Mouse (Mus musculus): ENCODE data around the gene Slc24a3. TPM values are rescaled to one million over a fixed set of nuclear protein-coding genes. Genes with fewer than 3 reads are reported as not detected.

The Slc24a3 gene
- polyA plus RNA-seq, 1 experiment from 2014 or later, result 3.5 TPM

DNA sequence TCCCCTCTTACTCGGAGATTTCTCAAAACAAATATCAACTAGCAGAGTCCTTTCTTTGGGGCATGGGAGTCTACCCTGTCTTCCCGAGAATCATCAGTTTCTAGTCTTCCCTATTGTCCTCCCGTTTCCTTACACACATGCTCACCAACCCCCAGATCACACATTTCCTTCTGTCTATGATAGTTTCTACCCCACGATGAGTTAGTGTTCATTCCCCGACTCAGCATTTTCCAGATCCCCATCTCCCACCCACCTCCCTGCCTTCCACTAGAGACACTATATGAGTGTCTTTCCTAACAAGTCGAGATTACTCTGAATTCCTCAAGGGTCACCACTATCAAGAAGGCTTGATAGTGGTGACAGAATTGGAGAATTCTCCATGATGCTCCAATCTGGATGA is 1.7 kb upstream of the Slc24a3 start:
- H3K4me3 ChIP-seq, result no peak overlapping the region
- no peak overlapping the region for H3K9ac ChIP-seq
- 86% methylated on average over 6 of the region's 6 CpGs for WGBS
- H3K27me3 ChIP-seq, result no peaks in the 10 kb centered on the region
- H3K9me3 ChIP-seq (replicated peaks), result no peaks in the 10 kb centered on the region
- no peaks in the 10 kb centered on the region for H3K36me3 ChIP-seq
- peaks cover 6% of the 10 kb centered on the region for H3K4me1 ChIP-seq
- H3K4me2 ChIP-seq (replicated peaks), result no peak overlapping the region
- H3K27ac ChIP-seq, result no peak overlapping the region
- ATAC-seq (ENCODE audit: low FRiP score), result no peak

- Histone ChIP-seq H3K4me3 (peak overlapping the region; percentile 86), H3K4me2 (replicated peaks) (peak overlapping the region; percentile 83), H3K9me3 (replicated peaks) (no peaks in the 10 kb centered on the region), H3K27ac (peak overlapping the region; percentile 94), H3K27me3 (no peaks in the 10 kb centered on the region), H3K9ac (peak overlapping the region; percentile 87), H3K36me3 (no peaks in the 10 kb centered on the region), H3K4me1 (peaks cover 6% of the 10 kb centered on the region)
- ATAC-seq (ENCODE audit: low FRiP score), result peak; percentile 82
- under 1% methylated on average over 36 of the region's 38 CpGs for whole genome bisulfite sequencing
Observed at GRCm38 (mm10) chr2:145167051-145167663, 397 bp upstream of the Slc24a3 start.

GRCm38 (mm10) chr2:145168405-145168971 is 934 bp downstream of the Slc24a3 start:
- Histone ChIP-seq H3K9ac (peak overlapping the region; percentile 87), H3K4me2 (replicated peaks) (peak overlapping the region; percentile 83), H3K27me3 (no peaks in the 10 kb centered on the region), H3K9me3 (replicated peaks) (no peaks in the 10 kb centered on the region), H3K36me3 (no peaks in the 10 kb centered on the region), H3K4me3 (peak overlapping the region; percentile 86), H3K27ac (peak overlapping the region; percentile 94), H3K4me1 (peaks cover 6% of the 10 kb centered on the region)
- ATAC-seq (ENCODE audit: low FRiP score), result peak; percentile 27
- 11% methylated on average over 10 of the region's 10 CpGs for WGBS

GRCm38 (mm10) chr2:145172978-145173655 is 5.6 kb downstream of the Slc24a3 start:
- ATAC-seq (ENCODE audit: low FRiP score), result no peak

GRCm38 (mm10) chr2:145175036-145175435 is 7.5 kb downstream of the Slc24a3 start:
- H3K4me3 ChIP-seq, result no peak overlapping the region

More at GRCm38 (mm10) chr2:145172978-145173655, 5.6 kb downstream of the Slc24a3 start:
- WGBS, result 90% methylated on average over 4 of the region's 4 CpGs
- H3K27ac ChIP-seq, result no peak overlapping the region
- no peak overlapping the region for H3K4me2 ChIP-seq (replicated peaks)
- H3K27me3 ChIP-seq, result no peaks in the 10 kb centered on the region
- H3K9me3 ChIP-seq (replicated peaks), result no peaks in the 10 kb centered on the region
- no peak overlapping the region for H3K4me3 ChIP-seq
- H3K36me3 ChIP-seq, result no peaks in the 10 kb centered on the region
- H3K9ac ChIP-seq, result no peak overlapping the region
- peaks cover 6% of the 10 kb centered on the region for H3K4me1 ChIP-seq

DNA sequence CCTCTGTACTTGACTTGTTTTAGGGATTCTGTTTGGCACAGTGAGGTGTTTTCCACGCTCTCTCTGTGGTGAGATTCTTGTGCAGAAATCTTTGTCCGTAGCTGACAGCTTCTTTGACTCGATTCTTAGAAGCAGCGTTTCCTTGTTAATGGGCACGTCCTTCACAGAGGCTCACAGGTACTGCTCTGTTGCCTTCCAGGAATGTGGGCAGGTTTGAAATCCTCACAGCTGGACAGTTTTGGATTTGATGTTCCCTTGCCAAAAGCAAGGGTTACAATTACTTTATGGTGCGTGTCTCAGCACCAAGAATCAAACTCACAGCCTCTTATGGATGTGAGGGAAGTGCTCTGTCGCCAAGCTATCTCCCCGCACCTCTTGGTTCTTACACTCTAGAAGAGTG is 14.9 kb downstream of the Slc24a3 start:
- WGBS, result 76% methylated on average over 8 of the region's 8 CpGs
- H3K4me1 ChIP-seq, result no peaks in the 10 kb centered on the region
- no peak overlapping the region for H3K4me3 ChIP-seq
- ATAC-seq (ENCODE audit: low FRiP score), result no peak
- no peak overlapping the region for H3K4me2 ChIP-seq (replicated peaks)
- H3K9me3 ChIP-seq (replicated peaks), result no peaks in the 10 kb centered on the region
- H3K27me3 ChIP-seq, result no peaks in the 10 kb centered on the region
- no peak overlapping the region for H3K27ac ChIP-seq
- no peak overlapping the region for H3K9ac ChIP-seq
- H3K36me3 ChIP-seq, result no peaks in the 10 kb centered on the region

More at GRCm38 (mm10) chr2:145175036-145175435, 7.5 kb downstream of the Slc24a3 start:
- Histone ChIP-seq H3K36me3 (no peaks in the 10 kb centered on the region), H3K9me3 (replicated peaks) (no peaks in the 10 kb centered on the region), H3K4me2 (replicated peaks) (no peak overlapping the region), H3K27me3 (no peaks in the 10 kb centered on the region), H3K9ac (no peak overlapping the region), H3K27ac (no peak overlapping the region), H3K4me1 (no peaks in the 10 kb centered on the region)
- 91% methylated on average over 7 of the region's 7 CpGs for WGBS
- ATAC-seq (ENCODE audit: low FRiP score), result no peak

GRCm38 (mm10) chr2:145188828-145189227 is 21.3 kb downstream of the Slc24a3 start:
- Histone ChIP-seq H3K4me3 (no peak overlapping the region), H3K4me2 (replicated peaks) (no peak overlapping the region), H3K4me1 (no peaks in the 10 kb centered on the region), H3K27me3 (no peaks in the 10 kb centered on the region), H3K36me3 (no peaks in the 10 kb centered on the region), H3K9ac (no peak overlapping the region), H3K9me3 (replicated peaks) (no peaks in the 10 kb centered on the region), H3K27ac (no peak overlapping the region)
- WGBS, result 80% methylated on average over 2 of the region's 2 CpGs
- ATAC-seq (ENCODE audit: low FRiP score), result no peak

GRCm38 (mm10) chr2:145196043-145196442 is 28.5 kb downstream of the Slc24a3 start:
- Histone ChIP-seq H3K4me2 (replicated peaks) (no peak overlapping the region), H3K4me1 (no peaks in the 10 kb centered on the region), H3K27ac (no peak overlapping the region), H3K9me3 (replicated peaks) (no peaks in the 10 kb centered on the region), H3K27me3 (no peaks in the 10 kb centered on the region), H3K4me3 (no peak overlapping the region), H3K9ac (no peak overlapping the region), H3K36me3 (no peaks in the 10 kb centered on the region)
- WGBS, result 69% methylated on average over 3 of the region's 3 CpGs
- ATAC-seq (ENCODE audit: low FRiP score), result no peak

- no peak overlapping the region for H3K4me3 ChIP-seq
- WGBS, result 87% methylated on average over 7 of the region's 7 CpGs
- no peaks in the 10 kb centered on the region for H3K9me3 ChIP-seq (replicated peaks)
- H3K4me1 ChIP-seq, result no peaks in the 10 kb centered on the region
- no peaks in the 10 kb centered on the region for H3K36me3 ChIP-seq
- H3K4me2 ChIP-seq (replicated peaks), result no peak overlapping the region
- no peaks in the 10 kb centered on the region for H3K27me3 ChIP-seq
- no peak overlapping the region for H3K27ac ChIP-seq
- H3K9ac ChIP-seq, result no peak overlapping the region
- no peak for ATAC-seq (ENCODE audit: low FRiP score)
Observed at GRCm38 (mm10) chr2:145196501-145197042, 29.0 kb downstream of the Slc24a3 start.

GRCm38 (mm10) chr2:145197076-145197475 is 29.5 kb downstream of the Slc24a3 start:
- H3K36me3 ChIP-seq, result no peaks in the 10 kb centered on the region
- no peak overlapping the region for H3K4me3 ChIP-seq
- no peak overlapping the region for H3K9ac ChIP-seq
- no peak overlapping the region for H3K4me2 ChIP-seq (replicated peaks)
- no peaks in the 10 kb centered on the region for H3K27me3 ChIP-seq
- 95% methylated on average over 4 of the region's 4 CpGs for WGBS
- H3K4me1 ChIP-seq, result no peaks in the 10 kb centered on the region
- no peak overlapping the region for H3K27ac ChIP-seq
- no peaks in the 10 kb centered on the region for H3K9me3 ChIP-seq (replicated peaks)
- ATAC-seq (ENCODE audit: low FRiP score), result no peak

DNA sequence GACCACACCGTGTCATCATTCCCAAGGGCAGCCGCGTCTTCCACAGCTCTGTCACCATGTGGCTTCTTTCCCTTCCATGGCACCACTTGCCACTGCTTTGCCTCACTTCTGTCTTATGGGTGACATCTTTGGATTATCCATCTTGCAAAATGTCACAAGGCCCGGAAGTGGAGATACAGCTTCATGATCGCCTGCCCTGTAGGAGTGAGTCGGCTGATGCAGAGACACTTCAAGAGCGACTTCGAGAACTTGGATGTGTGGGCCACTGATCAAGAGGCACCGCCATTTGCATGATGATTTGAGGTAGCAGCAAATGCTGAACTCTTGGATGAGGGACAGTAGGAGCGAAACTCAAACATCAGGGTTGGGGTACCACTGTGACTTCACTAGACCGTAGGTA is 46.0 kb downstream of the Slc24a3 start:
- Histone ChIP-seq H3K4me1 (no peaks in the 10 kb centered on the region), H3K9ac (no peak overlapping the region), H3K27me3 (no peaks in the 10 kb centered on the region), H3K27ac (no peak overlapping the region), H3K4me2 (replicated peaks) (no peak overlapping the region), H3K4me3 (no peak overlapping the region), H3K36me3 (no peaks in the 10 kb centered on the region), H3K9me3 (replicated peaks) (no peaks in the 10 kb centered on the region)
- no peak for ATAC-seq (ENCODE audit: low FRiP score)
- 96% methylated on average over 11 of the region's 11 CpGs for WGBS

DNA sequence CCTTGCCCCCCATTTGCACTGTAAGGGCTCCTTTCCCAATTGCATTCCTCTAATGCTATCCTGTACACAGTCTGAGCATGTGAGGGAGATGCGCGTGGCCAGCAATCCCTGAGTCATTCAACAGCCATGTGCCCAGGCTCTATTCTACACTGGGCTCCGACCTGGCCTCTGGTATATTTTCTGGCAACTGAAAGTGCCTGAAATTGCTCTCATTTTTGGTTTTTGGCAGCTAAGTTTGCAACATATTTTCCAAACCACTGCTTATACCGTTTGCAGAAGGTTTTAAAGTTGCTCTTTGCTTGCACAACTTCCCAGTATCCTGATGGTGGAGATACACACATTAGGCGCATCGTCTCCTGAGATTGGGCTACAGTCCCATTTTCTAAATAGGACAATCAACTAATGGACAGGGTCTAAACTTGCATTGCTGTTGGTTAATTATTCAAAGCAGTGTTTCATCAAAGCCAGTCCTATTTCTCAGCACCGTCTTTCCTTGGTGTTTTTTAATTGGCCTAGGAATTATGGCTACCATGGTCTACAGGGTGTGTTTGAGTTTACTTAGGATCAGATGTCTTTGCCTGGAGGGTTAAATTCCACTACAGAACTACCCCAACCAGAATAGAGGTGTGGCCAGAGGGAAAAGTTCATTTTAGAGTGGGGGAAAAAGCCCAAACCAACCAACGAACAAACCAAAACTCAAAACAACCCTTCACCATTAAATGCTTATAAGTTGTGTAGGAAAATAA is 46.7 kb downstream of the Slc24a3 start:
- no peak overlapping the region for H3K9ac ChIP-seq
- no peak for ATAC-seq (ENCODE audit: low FRiP score)
- H3K27ac ChIP-seq, result no peak overlapping the region
- no peaks in the 10 kb centered on the region for H3K9me3 ChIP-seq (replicated peaks)
- H3K4me2 ChIP-seq (replicated peaks), result no peak overlapping the region
- no peaks in the 10 kb centered on the region for H3K4me1 ChIP-seq
- no peaks in the 10 kb centered on the region for H3K27me3 ChIP-seq
- H3K36me3 ChIP-seq, result no peaks in the 10 kb centered on the region
- no peak overlapping the region for H3K4me3 ChIP-seq
- 85% methylated on average over 8 of the region's 8 CpGs for WGBS

All from hindbrain, embryonic 12.5 days (tissue).